Mouse (Mus musculus): Measurements from ENCODE around the gene Rps8. TPM values are rescaled to one million over a fixed set of nuclear protein-coding genes. Genes with fewer than 3 reads are reported as not detected.

The Rps8 gene
- polyA plus RNA-seq, 1 experiment, result 703 TPM

GRCm38 (mm10) chr4:117138295-117139216, 17.5 kb downstream of the Rps8 start:
- Histone ChIP-seq H3K27ac (ENCODE audit: insufficient read depth, low read length) (no peak overlapping the region), H3K4me3 (ENCODE audit: extremely low read depth, insufficient read depth, insufficient read length) (no peak overlapping the region), H3K4me1 (ENCODE audit: control insufficient read depth, insufficient read depth, insufficient read length) (no peaks in the 10 kb centered on the region; the same call in 1 of the 2 replicates), H3K27me3 (ENCODE audit: control insufficient read depth, insufficient read depth, low read length) (no peaks in the 10 kb centered on the region), H3K36me3 (ENCODE audit: control insufficient read depth, insufficient read depth, low read length) (no peaks in the 10 kb centered on the region)
- no peak for DNase-seq (ENCODE audit: low read depth in 1 of 2, low spot score in 2 of 2)
- TF ChIP-seq CTCF (IDR thresholded peaks at IDR 0.05; ENCODE audit: extremely low read depth, insufficient read depth, insufficient read length, insufficient replicate concordance) (no peak), POLR2A (IDR thresholded peaks at IDR 0.05; ENCODE audit: low read depth, low read length) (no peak)
- WGBS, result 76% methylated on average over 16 of the region's 17 CpGs

DNA sequence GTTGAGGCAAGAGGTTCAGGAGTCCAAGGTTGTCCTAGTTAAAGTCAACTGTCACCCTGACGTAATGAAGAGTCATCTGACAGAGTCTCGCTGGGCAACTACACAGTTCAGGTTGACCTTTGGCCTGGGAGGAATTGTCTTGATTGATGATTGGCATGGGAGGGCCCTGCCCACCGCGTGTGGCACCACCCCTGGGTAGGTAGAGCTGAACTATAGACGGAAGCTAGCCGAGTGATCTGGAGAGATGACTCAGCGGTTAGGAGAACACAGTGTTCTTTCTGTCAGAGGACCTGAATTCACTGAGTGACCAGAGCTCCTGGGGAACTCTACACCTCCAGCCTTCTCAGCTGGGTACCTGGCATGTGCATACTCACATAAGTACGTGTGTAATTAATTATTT, 20.0 kb downstream of the Rps8 start:
- Histone ChIP-seq H3K27me3 (ENCODE audit: control insufficient read depth, insufficient read depth, low read length) (no peaks in the 10 kb centered on the region), H3K4me3 (ENCODE audit: extremely low read depth, insufficient read depth, insufficient read length) (no peak overlapping the region), H3K4me1 (ENCODE audit: control insufficient read depth, insufficient read depth, insufficient read length) (peaks cover 9% of the 10 kb centered on the region; the same call in 1 of the 2 replicates), H3K36me3 (ENCODE audit: control insufficient read depth, insufficient read depth, low read length) (peaks cover 3% of the 10 kb centered on the region; the same call in 1 of the 2 replicates), H3K27ac (ENCODE audit: insufficient read depth, low read length) (no peak overlapping the region)
- no peak for DNase-seq (ENCODE audit: low read depth in 1 of 2, low spot score in 2 of 2)
- 50% methylated on average over 8 of the region's 8 CpGs for WGBS
- no peak for TF ChIP-seq CTCF (IDR thresholded peaks at IDR 0.05; ENCODE audit: extremely low read depth, insufficient read depth, insufficient read length, insufficient replicate concordance)
- TF ChIP-seq POLR2A (IDR thresholded peaks at IDR 0.05; ENCODE audit: low read depth, low read length), result no peak

- Histone ChIP-seq H3K4me1 (ENCODE audit: control insufficient read depth, insufficient read depth, insufficient read length) (peaks cover 9% of the 10 kb centered on the region; the same call in 1 of the 2 replicates), H3K27me3 (ENCODE audit: control insufficient read depth, insufficient read depth, low read length) (no peaks in the 10 kb centered on the region), H3K36me3 (ENCODE audit: control insufficient read depth, insufficient read depth, low read length) (peaks cover 4% of the 10 kb centered on the region; the same call in 1 of the 2 replicates), H3K4me3 (ENCODE audit: extremely low read depth, insufficient read depth, insufficient read length) (no peak overlapping the region), H3K27ac (ENCODE audit: insufficient read depth, low read length) (no peak overlapping the region)
- 39% methylated on average over 2 of the region's 2 CpGs for WGBS
- no peak for DNase-seq (ENCODE audit: low read depth in 1 of 2, low spot score in 2 of 2)
- no peak for TF ChIP-seq POLR2A (IDR thresholded peaks at IDR 0.05; ENCODE audit: low read depth, low read length)
- TF ChIP-seq CTCF (IDR thresholded peaks at IDR 0.05; ENCODE audit: extremely low read depth, insufficient read depth, insufficient read length, insufficient replicate concordance), result no peak
Measured at GRCm38 (mm10) chr4:117134601-117134995, 21.4 kb downstream of the Rps8 start.

DNA sequence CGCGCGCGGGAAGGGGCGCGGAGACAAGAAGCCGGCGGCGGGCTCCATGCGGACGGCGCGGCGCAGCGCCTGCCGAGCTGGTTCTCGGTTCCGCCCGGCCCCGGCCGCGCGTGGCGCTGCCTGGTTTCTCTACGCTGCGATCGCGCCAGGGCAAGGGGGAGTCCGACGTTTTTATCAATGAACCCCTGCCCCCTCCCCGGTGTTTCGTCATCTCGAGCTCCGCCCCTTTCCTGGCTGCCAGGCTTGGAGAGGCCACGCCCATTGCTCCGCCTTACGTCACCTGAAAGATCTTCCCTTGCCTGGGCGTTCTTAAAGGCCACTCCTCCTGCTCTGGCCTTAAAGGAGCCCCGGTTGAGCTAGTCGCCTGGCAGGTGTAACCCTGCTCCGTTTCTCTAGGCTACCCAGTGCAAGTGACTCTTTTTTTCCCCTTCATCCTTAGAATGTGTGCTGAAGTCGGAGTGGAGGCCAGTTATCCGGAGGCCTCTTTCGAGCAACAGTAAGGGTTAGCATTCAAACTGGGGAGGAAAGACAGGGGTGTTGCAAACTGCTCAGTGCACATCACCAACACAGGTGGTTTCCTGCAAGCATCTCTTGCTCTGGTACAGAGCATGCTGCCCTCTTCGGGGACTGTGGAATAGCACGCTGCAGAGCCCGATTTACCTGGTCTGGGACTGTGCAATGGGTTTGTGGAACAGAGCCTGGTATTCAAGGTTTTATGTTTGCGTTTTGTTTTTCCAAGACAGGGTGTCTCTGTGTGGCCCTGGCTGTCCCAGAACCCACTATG, 22.0 kb downstream of the Rps8 start, which contains the start of gene Plk3:
Plk3 (minus strand) TSS at position 147 of the 784 bp plus-strand sequence.
- peak; percentile 18; the same call in 1 of the 2 replicates for TF ChIP-seq CTCF (IDR thresholded peaks at IDR 0.05; ENCODE audit: extremely low read depth, insufficient read depth, insufficient read length, insufficient replicate concordance)
- peak; percentile 79 for TF ChIP-seq POLR2A (IDR thresholded peaks at IDR 0.05; ENCODE audit: low read depth, low read length)
- Histone ChIP-seq H3K4me1 (ENCODE audit: control insufficient read depth, insufficient read depth, insufficient read length) (peaks cover 9% of the 10 kb centered on the region; the same call in 1 of the 2 replicates), H3K4me3 (ENCODE audit: extremely low read depth, insufficient read depth, insufficient read length) (peak within 1 kb of the TSS; percentile 66), H3K36me3 (ENCODE audit: control insufficient read depth, insufficient read depth, low read length) (peaks cover 4% of the 10 kb centered on the region; the same call in 1 of the 2 replicates), H3K27me3 (ENCODE audit: control insufficient read depth, insufficient read depth, low read length) (no peaks in the 10 kb centered on the region), H3K27ac (ENCODE audit: insufficient read depth, low read length) (peak within 1 kb of the TSS; percentile 52)
- peak; percentile 94 to 98 for DNase-seq (ENCODE audit: low read depth in 1 of 2, low spot score in 2 of 2)
- WGBS, result 3% methylated on average over 48 of the region's 48 CpGs

GRCm38 (mm10) chr4:117133366-117133796, 22.7 kb downstream of the Rps8 start:
- Histone ChIP-seq H3K4me3 (ENCODE audit: extremely low read depth, insufficient read depth, insufficient read length) (peak overlapping the region; percentile 66), H3K27me3 (ENCODE audit: control insufficient read depth, insufficient read depth, low read length) (no peaks in the 10 kb centered on the region), H3K4me1 (ENCODE audit: control insufficient read depth, insufficient read depth, insufficient read length) (peaks cover 9% of the 10 kb centered on the region; the same call in 1 of the 2 replicates), H3K36me3 (ENCODE audit: control insufficient read depth, insufficient read depth, low read length) (peaks cover 7% of the 10 kb centered on the region; the same call in 1 of the 2 replicates), H3K27ac (ENCODE audit: insufficient read depth, low read length) (peak overlapping the region; percentile 39; the same call in 1 of the 2 replicates)
- under 1% methylated on average over 42 of the region's 42 CpGs for WGBS
- no peak for TF ChIP-seq POLR2A (IDR thresholded peaks at IDR 0.05; ENCODE audit: low read depth, low read length)
- TF ChIP-seq CTCF (IDR thresholded peaks at IDR 0.05; ENCODE audit: extremely low read depth, insufficient read depth, insufficient read length, insufficient replicate concordance), result no peak
- DNase-seq (ENCODE audit: low read depth in 1 of 2, low spot score in 2 of 2), result no peak

GRCm38 (mm10) chr4:117132794-117133143, 23.3 kb downstream of the Rps8 start:
- TF ChIP-seq CTCF (IDR thresholded peaks at IDR 0.05; ENCODE audit: extremely low read depth, insufficient read depth, insufficient read length, insufficient replicate concordance) (no peak), POLR2A (IDR thresholded peaks at IDR 0.05; ENCODE audit: low read depth, low read length) (no peak)
- DNase-seq (ENCODE audit: low read depth in 1 of 2, low spot score in 2 of 2), result no peak
- peaks cover 7% of the 10 kb centered on the region; the same call in 1 of the 2 replicates for H3K36me3 ChIP-seq (ENCODE audit: control insufficient read depth, insufficient read depth, low read length)
- 78% methylated on average over 11 of the region's 11 CpGs for WGBS
- H3K4me3 ChIP-seq (ENCODE audit: extremely low read depth, insufficient read depth, insufficient read length), result no peak overlapping the region; the same call in 1 of the 2 replicates
- H3K27me3 ChIP-seq (ENCODE audit: control insufficient read depth, insufficient read depth, low read length), result no peaks in the 10 kb centered on the region
- no peak overlapping the region for H3K27ac ChIP-seq (ENCODE audit: insufficient read depth, low read length)
- H3K4me1 ChIP-seq (ENCODE audit: control insufficient read depth, insufficient read depth, insufficient read length), result peaks cover 9% of the 10 kb centered on the region; the same call in 1 of the 2 replicates
